Mouse (Mus musculus): ENCODE data around the gene Cmtm2b.
"Not testable (repeated sequence)": the region's sequence is repeated elsewhere in the genome, so short reads cannot be mapped to it uniquely, and the experiment has no call there.

Cmtm2b gene

DNA sequence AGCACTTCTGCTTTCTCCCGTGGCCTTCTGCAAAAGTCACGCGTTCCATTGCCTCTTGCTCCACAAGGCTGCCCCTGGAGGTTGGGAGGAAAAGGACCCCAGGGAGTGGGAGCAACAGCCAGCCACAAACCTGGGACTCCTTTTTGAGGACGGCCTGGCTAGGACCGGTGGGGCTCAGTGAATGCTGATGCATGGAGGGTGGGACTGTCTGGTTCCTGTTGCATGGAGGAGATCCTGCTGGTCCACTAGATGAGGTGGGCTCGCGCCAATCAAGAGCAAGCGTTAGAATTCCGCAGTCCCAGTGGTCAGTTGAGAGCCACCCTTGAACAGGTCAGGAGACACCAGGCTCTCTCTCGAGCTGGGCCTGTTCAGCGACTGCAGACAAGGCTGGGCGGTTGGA is at the start of gene Cmtm2b:
TSS of gene Cmtm2b (plus strand) at position 301 of the 400 bp plus-strand sequence.
- DNase-seq = not testable (repeated sequence)

DNA sequence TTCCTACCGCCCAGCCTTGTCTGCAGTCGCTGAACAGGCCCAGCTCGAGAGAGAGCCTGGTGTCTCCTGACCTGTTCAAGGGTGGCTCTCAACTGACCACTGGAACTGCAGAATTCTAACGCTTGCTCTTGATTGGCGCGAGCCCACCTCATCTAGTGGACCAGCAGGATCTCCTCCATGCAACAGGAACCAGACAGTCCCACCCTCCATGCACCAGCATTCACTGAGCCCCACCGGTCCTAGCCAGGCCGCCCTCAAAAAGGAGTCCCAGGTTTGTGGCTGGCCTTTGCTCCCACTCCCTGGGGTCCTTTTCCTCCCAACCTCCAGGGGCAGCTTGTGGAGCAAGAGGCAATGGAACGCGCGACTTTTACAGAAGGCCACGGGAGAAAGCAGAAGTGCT is 28.9 kb upstream of the Cmtm2b start, which contains the start of gene Cmtm2a:
TSS of gene Cmtm2a (minus strand) at position 101 of the 400 bp plus-strand sequence.
- DNase-seq = not testable (repeated sequence)

DNA sequence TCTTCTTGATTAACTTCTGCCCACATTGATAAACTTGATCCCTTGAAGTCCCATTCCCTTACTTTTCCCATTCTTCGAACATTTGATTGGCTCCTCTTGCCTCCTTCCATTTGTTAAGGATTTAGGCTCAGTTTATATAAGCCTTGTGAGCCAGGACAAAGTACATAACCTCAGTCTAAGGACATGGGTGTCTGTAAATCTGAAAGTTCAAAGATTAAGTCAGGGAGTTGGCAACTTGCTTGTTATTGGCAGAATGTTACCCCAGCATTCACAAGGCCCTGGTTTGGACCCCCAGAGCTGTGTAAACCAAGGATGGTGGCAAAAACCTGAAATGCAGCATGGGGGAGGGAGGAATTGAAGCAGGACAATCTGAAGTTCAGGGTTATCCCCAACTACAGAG is 27.6 kb upstream of the Cmtm2b start:
- DNase-seq = no peak

DNA sequence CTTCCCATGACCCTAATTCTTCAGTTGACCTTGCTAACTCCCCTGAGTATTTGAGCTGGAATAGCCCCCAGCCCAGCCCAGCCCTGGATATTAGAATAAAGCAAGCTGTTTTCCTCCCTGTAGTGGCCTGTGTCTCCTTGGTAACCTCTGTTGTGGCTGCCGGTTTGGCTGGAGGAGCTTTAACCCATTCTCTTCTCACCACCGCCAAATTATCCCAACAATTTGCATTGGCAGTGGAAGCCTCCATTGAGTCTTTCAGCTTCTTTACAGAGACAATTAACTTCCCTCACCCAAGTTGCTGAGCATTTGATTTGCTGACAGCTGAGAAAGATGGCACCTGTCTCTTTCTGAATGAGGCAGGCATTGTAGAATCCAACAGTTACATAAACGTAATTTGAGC is 20.5 kb upstream of the Cmtm2b start:
- peak; percentile 81 for DNase-seq

DNA sequence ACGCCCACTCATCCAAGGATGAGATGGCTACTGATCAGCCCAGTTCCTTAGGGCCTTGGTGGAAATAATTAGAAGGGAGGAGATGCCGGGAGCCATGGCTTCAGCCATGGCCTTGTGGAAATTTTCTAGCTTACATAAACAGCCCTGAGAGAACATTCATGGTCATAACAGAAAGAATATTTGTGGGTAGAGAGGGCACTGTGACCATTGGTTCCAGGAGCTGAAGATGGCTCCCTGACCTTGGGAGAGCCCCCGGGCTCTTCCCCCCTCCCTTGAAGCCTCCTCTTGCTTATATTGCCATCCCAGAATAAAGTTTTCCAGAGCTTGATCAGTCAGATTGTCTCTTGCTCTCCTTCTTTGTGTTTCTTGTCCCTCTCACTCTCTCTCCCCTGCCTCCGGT is 19.5 kb upstream of the Cmtm2b start:
- DNase-seq = not testable (repeated sequence)

DNA sequence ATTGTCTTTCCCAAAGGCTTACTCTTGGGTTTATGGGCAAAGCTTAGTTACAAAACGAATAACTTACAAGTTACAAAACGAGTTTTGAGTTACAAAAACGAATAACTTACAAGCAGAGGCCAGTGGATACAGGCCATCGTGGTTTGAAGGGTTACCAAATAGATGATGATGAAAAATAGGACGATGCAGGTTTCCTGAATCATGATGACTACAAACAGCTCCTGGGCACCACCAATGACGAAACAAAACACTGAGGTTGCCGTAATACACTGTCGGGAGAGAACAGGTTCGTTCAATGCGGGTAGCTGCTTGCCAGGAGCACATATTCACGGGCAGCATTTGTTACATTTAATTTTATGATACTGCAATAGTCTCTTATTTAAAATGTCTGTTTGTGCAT is 17.1 kb upstream of the Cmtm2b start:
- no peak for DNase-seq

DNA sequence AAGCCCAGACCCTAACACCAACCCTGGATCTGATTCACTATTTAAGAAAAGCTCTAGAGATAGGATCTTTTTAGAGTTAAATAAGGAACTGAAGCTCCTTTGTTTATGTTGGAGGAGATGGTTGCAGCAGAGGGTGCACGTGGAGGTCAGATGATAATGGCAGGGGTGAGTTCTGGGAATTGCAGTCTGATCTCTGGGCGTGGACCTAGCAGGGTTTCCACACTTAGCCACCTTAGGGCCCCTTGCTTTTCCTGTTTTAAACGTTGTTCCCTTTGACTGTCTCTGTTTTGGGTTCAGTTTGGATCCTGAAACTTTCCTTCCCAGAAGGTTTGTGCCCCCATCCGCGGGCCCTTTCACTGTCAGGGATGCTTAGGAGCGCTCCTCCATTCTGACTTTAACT is 13.7 kb upstream of the Cmtm2b start:
- DNase-seq = not testable (repeated sequence)

DNA sequence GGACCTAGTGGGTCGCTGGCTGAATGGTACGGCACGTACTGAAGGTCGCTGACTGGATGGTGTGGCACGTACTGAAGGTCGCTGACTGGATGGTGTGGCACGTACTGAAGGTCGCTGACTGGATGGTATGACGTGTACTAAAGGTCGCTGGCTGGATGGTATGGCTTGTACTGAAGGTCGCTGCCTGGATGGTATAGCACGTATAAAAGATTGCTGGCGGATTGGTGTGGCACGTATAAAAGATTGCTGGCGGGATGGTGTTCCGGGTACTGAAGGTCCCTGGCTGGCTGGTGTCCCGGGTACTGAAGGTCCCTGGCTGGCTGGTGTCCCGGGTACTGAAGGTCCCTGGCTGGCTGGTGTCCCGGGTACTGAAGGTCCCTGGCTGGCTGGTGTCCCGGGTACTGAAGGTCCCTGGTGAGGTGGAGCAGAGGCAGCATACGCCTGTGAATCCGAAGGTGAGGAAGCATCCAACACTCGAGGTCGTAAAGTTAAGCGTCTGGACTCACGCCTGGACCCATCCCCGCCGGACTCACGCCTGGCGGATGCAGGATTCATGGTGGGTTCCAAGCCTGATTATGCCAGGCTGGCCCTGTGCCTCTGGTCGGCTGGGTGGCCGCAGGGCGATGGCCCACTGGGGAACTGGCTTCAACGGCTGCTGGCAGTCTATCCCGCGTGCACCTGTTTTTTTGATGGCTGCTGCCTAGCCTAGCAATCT is 12.4 kb upstream of the Cmtm2b start, which contains the start of the genes Gm45711 and Cmtm1:
TSS of gene Gm45711 (minus strand) at position 641 of the 715 bp plus-strand sequence.
TSS of gene Cmtm1 (minus strand) at position 705 of the 715 bp plus-strand sequence.
- DNase-seq = not testable (repeated sequence)

DNA sequence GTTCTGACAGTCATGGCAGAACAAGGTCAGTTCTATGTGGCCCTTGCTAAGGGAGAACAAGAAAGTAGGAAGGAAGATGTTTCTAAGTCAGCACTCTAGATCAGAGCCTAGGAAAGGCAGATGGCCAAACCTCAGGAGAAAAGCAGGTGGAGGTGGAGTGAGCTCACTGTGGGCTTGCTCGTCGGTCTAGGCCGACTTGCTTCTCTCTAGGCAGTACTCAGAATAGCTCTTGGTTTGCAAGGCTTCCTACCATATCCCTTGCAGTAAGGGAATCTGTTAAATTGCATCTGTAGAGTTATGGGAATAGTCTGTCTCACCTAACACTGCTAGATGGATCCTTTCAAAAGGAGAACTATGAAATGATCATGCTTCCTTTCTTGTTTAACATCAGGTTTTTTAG is 10.0 kb upstream of the Cmtm2b start:
- DNase-seq = not testable (repeated sequence)

DNA sequence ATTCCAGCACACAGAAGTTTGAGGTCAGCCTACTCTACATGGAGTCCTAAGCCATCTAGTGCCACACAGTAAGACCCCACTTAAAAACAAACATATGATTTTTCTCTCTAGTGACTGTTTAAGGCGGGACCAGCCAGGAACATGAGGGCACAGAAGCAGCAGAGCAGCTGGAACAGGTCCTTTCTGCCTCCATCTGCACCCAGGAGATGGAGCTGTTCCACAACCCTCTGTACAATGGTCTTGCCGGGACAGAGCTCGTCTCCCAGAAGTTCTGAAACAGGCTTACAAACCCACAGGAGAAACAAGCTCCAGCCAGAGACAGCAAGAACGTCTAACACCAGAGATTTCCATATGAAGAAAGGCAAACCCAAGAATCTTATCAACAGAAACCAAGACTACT is 8.7 kb upstream of the Cmtm2b start:
- no peak for DNase-seq

DNA sequence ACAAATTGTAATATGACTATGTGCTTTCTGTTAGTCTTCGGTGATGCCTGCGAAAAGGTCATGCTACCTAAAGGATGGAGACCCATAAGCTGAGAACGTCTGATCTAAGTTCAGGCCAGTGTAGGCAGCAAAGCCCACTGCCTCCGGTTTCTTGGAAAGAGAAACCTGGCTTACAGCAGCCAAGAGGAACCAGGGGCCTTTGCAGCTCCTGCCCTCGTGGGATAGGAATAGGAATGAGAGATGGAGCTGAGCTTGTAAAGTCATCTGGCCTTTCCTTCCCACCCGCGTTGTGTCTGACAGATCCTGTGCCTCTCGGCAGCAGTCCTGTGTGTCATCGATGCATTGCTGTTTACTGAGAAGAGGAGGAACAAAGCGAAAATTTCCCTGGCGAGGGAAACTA is 763 bp upstream of the Cmtm2b start, which contains the start of gene Gm11020:
TSS of gene Gm11020 (plus strand) at position 301 of the 400 bp plus-strand sequence.
- DNase-seq = not testable (repeated sequence)

DNA sequence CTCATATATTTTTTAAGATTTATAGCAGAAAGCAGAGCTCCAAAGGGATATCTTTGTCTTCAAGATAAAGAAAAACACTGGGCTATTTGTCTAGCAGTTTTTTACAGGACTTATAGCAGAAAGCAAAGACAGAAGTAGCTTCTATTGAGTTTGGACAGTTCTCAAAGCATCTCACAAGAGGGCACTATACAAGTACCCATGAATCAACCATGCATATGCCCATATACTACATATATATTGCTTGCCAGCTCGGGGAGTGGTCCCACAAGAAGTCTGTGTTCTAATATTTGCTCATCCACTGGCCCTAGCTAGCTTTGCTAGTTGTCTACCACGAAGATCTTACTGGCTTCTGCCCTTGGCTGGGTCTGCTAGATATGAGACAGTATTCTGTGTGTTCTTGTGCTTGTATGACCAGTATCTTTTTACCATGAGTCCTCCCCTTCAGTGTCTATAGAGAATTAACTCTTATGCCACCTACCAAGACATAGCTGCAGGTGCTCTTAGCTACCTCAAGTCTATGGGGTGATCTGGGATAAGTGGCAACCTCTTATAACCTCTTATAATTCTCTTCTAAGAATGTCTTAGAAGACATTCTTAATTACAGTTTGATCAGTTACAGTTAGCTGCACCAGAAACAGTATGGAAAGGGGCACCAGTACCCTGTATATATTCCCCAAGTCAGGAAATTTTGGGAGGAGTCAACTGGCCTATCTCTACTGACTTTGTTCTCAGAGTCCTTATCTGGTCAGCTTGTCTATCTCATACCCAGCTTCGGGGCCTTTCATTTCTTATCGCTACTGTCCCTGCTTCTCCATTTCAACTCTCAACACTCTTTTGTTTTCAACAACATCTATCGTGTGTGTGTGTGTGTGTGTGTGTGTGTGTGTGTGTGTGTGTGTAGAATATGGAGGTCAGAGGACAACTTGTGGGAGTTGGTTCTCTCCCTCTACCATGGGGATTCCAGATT is 10.9 kb downstream of the Cmtm2b start:
- DNase-seq = no peak

DNA sequence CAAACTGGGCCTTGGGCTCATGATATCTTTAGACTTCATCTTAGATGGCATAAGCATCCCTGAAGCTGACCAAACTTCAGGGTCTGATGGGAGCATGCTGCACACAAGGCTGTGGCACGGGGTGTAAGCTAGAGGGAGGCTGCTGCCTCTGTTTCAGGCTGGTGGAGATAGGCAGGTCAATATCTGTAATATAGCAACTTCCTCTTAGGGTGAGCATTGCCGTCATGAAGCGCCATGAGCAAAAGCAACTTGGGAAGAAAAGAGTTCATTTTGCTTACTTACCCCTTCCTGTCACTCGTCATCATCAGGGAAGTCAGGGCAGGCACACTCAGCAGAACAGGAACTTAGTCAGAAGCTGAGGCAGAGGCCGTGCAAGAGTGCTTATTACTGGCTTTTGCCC is 11.8 kb downstream of the Cmtm2b start:
- DNase-seq = no peak

DNA sequence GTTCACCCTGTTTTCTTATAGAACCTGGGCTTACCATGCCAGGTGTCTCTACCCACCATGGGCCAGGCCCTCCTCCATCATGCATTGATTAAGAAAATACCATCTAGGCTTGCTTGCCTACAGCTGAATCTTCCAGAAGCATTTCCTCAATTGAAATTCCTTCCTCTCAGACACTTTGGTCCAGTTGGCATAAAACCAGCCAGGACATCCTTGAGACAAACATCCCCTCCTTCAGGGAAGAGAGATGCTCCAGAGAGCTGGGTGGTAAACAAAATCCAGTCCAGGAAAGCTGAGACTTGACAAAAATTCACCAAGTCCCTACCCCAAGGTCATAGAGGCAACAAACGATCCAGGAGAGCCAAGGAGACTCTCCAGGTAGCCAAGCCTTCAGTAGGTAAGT is 12.2 kb downstream of the Cmtm2b start:
- no peak for DNase-seq

DNA sequence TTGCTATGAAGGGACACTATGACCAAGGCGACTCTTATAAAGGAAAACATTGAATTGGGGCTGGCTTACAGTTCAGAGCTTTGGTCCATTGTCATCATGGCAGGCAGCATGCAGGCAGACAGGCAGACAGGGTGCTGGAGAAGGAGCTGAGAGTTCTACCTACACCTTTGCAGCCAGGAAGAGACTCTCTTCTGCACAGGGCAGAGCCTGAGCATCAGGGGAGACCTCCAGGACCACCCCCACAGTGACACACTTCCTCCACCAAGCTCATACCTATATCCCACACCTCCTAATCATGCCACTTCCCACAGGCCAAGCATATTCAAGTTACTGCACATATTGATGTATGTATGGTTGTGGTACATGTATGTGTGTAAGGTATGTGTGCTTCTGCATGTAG is 14.8 kb downstream of the Cmtm2b start:
- no peak for DNase-seq

DNA sequence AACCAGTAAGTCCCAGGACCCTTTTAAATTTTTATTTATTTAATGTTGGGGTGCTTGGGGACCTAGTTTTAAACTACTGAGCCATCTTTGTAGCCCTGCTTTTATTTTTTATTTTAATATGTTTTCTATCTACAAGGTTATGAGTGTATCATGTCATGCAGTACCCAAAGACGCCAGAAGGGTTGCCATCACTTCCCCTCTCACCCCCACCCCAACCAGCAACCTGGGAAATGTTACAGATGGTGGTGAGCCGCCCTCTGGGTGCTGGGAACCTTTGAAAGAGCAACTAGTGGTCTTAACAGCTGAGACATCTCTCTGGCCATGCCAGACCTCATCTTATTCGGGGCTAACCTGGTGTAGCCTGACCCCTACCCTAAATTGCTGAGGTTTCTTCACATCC is 15.9 kb downstream of the Cmtm2b start:
- peak; percentile 26 for DNase-seq

DNA sequence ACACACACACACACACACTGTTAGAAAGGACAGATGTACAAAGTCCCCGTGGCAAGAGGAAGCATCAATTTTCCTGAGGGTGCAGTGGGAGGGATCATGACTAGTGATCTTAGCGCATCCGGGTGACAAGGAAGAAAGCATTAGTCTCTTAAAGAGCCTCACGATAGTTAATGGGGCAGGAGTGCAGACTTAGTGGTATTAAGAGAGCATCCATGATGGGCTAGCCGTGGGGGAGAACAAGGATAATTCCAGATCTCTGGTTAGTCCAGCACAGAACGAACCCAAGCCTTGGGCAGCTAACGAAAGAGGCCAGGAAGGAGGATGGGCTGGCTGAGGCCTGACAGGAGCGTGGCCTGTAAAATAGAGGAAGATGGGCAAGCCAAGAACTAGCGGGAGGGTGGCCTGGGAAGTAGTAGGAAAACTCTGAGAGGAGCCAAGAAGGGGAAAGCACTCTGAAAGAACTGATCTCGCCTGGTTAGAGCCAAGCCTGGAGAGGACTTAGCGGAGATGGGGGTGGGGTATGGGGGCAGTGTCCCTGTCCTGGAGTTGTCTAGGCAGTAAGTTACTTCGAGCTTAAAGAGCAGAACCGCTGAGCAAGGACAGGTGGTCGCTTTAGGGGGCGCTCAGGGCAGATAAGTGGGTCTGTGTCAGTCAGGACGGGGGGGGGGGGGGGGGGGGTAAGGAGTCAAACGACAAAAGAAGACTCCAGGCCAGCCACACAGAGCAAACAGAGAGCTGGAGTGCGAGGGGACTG is 17.4 kb downstream of the Cmtm2b start, which contains the start of gene Cmtm3:
TSS of gene Cmtm3 (plus strand) at position 182 of the 754 bp plus-strand sequence.
- peak; percentile 34 for DNase-seq

DNA sequence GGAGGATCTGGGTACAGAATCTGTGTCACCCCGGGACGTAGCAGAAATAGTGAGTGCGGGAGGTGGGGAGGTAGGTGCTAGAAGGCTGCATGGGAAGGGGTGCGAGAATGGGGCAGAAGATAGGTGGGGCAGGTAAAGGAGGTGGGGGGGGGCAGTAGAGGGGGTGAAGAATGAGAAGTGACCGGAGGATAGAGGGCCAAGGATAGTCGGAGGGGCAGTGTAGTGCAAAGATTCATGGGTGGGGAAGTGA is 17.9 kb downstream of the Cmtm2b start:
- peak; percentile 24 for DNase-seq

DNA sequence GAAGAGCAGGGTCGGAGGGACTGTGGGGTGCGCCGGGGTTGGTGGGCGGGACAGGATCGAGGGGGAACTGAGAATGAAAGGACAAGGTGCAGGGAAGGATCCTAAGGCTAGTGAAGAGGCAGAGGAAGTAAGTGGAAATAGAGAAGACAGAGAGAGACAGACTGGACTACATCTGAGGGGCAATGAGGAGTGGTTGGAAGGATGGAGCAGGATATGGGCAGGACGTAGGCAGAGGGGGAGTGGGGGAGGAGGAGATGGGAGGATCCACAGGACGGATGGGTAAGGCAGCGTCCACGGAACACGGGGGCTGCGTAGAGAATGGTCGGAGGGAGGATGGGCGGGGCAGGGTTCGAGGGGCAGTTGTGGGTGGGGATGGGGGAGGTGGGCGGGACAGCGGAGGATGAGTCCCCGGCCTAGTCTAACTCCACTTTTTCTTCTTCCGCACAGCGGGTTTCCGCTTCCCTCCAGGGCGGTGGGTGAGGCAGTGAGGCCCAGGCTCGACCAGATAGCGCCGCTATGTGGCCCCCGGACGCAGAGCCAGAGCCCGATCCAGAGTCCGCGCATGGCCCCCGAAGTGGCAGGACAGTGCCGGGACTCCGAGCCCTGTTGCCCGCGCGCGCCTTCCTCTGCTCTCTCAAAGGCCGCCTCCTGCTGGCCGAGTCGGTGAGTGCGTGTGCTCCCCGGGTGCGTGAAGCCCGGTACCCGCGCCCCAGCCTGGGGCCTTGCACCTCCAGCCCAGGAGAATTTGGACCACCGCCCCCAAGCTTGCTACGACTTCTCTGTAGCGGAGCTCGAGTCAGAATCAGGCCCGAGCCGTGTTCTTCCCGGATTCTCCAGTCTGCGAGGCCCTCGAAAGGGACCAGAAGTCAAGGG is 18.4 kb downstream of the Cmtm2b start:
- peak; percentile 83 for DNase-seq

DNA sequence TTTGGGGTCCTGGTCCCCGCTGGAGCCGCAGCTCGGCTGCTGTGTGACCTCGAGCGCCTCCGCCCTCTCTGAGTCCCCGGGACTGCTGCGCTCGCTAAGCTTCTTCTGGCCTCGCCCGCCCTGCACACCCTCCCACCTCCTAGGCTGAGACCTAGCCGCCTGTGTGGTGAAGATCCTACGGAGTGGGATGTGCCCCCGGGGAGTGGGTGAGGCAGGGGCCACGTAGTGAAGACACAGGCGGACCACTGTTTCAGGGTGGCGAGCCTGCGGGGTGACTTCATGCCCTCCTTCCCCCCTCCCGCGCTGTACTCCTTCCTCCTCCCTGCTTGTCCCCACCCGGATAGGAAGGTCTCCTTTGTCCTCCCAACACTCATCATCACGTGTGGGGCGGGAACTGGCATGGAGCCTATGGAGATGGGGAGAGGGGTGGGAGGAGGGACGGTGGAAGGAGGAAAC is 19.1 kb downstream of the Cmtm2b start:
- DNase-seq = peak; percentile 93

DNA sequence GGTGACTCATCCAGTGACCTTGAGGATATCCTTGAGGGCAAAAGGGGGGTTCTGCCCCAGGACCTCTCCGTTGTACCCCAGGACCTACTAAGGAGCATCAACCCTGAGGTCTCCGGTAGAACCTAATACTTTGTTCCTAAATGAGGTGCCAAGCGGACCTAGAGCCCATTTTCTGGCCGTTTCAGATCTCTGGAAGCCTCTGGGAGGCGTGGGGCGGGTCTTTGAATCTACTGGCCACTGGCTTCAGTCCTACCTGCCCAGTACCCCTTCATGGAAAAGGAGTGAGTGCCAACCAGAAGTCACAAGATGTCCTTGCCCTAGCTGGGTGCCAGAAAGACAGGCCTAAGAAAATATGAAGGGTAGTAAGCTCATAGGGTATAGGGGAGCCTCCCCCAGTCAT is 19.6 kb downstream of the Cmtm2b start:
- no peak for DNase-seq

DNA sequence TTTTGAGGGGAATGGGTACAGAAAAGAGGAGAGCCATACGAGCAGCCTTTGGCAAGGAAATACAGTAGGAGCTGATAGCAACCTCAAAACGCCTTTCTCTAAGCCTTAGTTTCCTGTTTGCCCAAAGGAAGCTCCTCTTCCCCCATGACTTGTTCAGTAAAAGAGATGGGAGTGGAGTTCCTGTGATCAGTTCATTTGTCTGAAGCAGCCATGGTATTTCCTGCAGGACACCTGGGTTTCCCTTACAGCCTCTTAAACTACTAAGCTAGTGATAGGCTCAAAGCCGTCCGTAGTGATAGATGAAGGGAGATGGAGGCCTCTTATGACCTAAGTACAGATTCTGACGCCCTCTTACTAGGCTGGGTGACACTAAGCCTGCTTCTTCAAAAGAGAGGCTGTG is 20.4 kb downstream of the Cmtm2b start:
- DNase-seq = no peak
